Mouse (Mus musculus) kidney, adult 18-20 months (tissue): ENCODE results near the gene Pitpnm2.

Experiments used
- DNase-seq: peaks from one replicate; pipeline ENCODE4 v3.0.0; 2021

Pitpnm2 gene

DNA sequence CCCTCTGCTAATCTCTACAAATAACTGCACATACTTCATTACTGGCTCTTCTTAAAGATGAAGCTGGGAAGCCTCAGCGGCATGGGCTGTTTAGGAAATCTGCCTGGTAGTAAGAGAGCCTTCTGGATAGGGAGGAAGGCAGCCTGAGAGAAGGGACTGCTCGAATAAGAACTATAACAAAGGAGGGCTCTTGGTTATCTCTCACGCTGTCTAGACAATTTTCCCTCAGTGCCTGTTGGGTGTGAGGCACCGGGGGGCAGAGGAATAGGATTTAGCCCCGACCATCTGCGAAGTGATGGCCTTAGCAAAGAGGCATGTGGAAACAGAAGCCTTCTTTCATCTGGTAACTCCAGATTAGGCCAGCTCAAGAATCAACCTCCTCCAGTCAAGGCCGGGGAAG is 2.3 kb downstream of the Pitpnm2 start:
- DNase-seq = no peak

- DNase-seq = no peak
Measured at GRCm38 (mm10) chr5:124244885-124245284, 4.7 kb downstream of the Pitpnm2 start.

- no peak for DNase-seq
Measured at GRCm38 (mm10) chr5:124244449-124244848, 5.1 kb downstream of the Pitpnm2 start.

DNA sequence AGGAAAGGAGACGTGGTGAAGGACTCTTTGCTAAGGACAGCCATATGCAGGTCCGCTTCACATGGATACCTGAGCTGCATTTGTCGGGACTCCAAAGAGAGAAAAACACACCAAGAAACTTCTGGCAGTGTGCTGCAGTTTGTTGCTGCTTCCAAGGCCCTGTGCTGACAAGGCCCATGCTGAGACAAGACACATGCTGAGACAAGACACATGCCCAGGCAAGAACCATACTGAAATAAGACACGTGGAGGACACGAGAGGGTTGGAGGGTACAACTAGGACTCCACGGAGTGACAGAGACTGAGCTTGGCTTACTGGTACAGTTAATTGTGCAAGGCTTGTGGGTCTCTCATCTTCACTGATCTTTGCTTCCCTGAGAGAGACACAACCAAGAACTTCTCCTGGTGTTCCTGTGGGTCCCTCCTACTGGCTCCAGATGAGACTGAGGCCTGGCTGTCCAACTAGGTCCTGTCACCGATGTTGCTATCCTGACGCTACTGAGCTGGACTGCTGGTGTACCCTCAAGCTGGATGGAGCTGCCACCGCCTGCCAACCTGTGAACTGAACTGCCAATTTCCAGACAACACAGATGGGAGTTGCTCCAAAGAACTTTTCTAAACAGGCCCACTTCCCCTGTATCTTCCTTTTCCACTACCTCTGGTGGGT is 6.2 kb downstream of the Pitpnm2 start:
- no peak for DNase-seq

GRCm38 (mm10) chr5:124241686-124242444 is 7.7 kb downstream of the Pitpnm2 start:
- DNase-seq = no peak

DNA sequence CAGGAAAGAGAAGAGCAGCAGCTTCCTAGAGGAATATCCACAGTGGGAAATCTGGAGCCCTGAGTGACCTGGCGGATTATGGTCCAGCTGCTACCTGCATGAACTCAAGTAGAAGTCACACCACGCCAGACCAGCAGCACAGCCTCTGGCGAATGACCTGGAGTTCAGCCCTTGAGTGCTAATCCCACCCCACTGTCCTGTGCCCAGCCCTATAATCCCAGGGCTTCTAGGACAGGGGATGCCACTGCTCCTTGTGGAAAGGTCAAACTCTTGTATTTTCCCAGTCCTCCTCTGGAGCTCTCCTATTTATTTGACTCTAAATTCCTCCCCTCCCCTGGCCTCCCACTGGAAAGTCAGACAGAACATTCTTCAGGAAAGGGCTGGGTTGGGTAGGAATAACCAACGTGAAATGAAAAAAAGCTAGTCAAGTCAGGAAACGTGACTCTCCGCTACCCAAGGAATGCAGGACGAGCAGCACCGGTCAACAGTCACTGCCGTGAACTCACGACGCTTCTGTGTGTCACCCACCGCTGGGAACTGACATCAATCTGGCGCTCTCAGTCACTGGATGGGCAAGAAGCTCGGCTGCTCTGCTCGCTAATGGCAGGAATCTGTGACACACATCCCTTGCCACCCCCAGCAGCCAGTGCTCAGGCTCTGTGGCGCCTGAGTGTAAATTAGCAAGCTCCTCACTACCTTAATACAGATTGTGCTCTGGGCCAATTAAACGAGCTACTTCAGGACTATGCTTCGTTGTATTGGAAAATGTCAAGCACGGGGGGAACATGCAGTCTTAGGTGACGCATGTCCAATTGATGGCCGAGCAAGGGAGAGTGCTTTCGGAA is 8.5 kb downstream of the Pitpnm2 start:
- peak; percentile 49 for DNase-seq

DNA sequence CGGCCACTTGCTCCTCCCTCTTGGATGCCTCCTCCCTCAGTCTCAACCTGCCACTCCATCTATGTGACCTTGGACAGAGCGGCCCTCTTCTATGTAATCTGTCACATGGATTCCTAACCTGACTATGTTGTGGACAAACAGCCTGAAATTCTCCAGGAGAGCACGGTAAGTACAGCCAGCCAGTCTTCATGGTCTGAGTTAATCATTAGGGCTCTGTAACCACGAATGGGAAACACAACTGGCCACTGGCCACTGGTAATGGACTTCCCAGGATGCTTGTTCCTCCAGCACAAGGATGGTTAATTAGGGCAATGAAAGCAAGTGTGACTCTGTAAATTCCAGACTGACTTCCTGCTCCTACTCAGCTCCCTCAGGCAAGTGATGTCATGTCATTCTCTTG is 13.4 kb downstream of the Pitpnm2 start:
- DNase-seq = peak; percentile 78

GRCm38 (mm10) chr5:124234778-124235177 is 14.8 kb downstream of the Pitpnm2 start:
- DNase-seq = no peak

DNA sequence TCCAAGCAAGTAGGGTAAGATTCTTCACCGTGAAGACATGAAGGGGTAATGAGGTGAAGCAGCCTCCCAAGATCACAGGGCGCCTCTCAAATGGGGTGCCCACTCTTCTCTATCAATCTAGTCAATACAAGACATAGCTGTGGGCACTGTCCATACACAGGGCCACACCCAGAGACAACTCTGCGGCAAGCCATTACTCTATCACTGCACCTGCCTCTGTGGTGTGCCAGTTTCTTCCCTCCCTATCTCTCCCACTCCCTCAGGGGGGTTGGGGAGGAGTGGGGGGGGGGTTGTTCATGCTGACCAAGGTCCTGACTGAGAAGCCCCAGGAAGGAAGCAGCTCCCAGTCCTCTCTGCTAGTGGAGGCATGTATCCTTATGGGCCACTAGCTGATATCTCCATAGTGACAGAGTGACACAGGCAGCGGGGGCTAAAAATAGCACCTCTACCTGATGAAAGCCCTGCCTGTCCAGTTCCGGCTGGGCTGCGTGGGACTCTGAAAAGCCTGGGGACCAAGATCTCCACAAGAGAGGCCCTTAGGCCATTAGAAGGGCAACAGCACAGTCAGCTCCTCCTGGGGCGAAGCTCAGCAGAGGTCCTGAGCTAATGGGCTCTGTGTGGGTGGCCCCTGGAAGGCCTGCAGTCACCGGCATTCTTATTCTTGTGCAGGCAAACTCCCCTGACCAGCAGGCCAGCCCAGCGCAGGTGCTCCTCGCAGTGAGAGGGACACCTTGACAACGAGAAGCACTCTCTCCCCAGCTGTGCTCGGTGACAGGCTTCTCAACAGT is 15.5 kb downstream of the Pitpnm2 start:
- DNase-seq = no peak

GRCm38 (mm10) chr5:124233144-124233465 is 16.5 kb downstream of the Pitpnm2 start:
- DNase-seq = no peak

DNA sequence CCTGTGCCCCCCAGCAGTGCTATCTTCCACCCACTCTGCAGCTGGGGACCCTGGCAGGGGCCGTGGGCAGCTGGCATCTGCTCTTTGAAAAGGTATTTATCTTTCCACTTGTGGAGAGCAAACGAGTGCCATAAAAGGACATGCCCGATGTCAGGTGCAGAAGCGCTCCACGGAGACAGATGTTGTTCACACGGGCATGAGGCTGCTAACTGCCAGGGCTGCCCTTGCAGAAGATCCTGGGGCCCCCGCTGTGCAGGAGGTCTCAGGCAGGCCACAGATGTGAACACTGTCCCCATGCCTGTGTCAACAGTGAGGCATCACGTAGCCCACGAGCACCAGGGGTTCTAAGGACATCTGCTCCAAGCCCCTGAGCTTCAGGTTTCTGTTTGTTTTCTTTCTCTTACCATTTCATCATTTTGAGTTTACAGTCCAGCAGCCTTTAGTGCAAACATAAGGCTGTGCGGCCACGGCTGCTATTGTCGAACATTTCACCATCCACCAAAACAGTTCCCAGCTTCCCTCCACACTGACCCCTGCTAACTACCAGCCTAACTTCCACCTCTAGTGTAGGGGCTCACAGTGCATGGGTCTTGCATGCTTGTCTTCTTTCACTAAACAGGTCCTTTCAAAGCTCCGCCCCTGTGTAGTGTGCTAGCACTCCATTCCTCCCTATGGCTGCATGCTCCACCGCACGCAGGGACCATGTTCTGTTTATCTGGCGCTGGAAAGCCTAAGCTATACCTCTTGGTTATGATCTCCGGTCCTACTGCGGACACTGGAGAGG is 17.0 kb downstream of the Pitpnm2 start:
- DNase-seq = no peak

DNA sequence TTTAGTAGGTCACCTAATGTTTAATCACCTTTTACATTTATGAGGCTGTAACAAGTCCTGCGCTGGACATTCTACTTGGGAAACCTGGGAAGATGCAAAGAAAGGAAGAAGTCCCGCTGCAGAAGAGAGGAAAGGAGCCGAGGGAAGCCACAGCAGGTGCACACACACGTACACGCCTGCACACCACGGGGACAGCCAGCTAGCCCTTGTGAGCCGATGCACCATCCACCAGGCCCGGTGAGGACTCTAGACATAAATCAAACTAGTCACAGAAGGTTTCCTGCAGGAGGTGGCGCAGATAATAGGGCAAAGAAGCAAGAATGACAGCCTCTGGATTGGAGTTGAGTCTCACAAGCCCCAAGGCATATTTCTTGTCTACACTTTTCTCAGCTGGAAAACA is 19.1 kb downstream of the Pitpnm2 start:
- no peak for DNase-seq

GRCm38 (mm10) chr5:124227193-124227592 is 22.4 kb downstream of the Pitpnm2 start:
- DNase-seq = no peak

DNA sequence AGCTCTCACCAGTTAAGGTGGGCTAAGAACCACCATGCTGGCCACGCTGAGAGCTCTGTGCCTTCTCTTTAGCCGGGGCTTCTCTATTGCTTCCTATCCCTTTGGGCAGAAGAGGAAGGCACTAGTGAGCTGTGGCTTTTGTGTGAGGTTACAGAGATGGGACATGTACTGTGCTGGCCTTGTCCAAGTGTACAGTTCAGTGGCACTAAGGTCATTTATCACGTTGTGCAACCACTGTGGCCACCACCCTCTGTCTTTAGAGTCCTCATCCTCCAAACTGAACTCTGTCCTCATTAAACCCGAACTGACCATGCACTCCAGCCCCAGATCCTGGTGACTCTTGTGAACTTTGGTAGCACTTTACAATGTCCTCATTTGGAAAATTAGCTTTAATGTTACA is 23.1 kb downstream of the Pitpnm2 start:
- no peak for DNase-seq

- DNase-seq = no peak
Measured at GRCm38 (mm10) chr5:124225891-124226290, 23.7 kb downstream of the Pitpnm2 start.

GRCm38 (mm10) chr5:124224321-124225092 is 25.1 kb downstream of the Pitpnm2 start:
- no peak for DNase-seq

GRCm38 (mm10) chr5:124223574-124223973 is 26.0 kb downstream of the Pitpnm2 start:
- no peak for DNase-seq

- no peak for DNase-seq
Measured at GRCm38 (mm10) chr5:124222696-124223095, 26.9 kb downstream of the Pitpnm2 start.

DNA sequence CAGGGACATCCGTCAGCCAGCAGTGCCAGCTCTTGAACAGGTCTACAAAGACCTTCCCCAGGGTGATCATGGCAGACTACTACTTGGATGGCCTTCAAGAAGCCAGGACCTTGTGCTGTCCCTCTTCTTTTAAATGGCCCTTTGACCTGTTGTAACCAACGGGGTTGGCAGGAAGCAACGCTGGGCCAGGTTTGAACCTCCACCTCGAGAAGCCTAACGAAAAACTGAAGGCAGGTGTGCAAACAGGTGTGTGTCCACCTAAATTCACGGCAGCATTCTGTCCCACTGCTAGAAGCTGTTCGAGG is 27.9 kb downstream of the Pitpnm2 start:
- no peak for DNase-seq

- DNase-seq = peak; percentile 73
Measured at GRCm38 (mm10) chr5:124221037-124221735, 28.4 kb downstream of the Pitpnm2 start.

- no peak for DNase-seq
Measured at GRCm38 (mm10) chr5:124220551-124220950, 29.0 kb downstream of the Pitpnm2 start.
